Mouse (Mus musculus): ENCODE data around the gene Sox21. TPM values are rescaled to one million over a fixed set of nuclear protein-coding genes. Genes with fewer than 3 reads are reported as not detected.

Gene Sox21
- polyA plus RNA-seq, 1 experiment from 2014 or later, result 0.07 TPM

GRCm38 (mm10) chr14:118235973-118236885, 601 bp downstream of the Sox21 start:
- Histone ChIP-seq H3K27ac (ENCODE audit: low read depth, low read length) (no peak overlapping the region), H3K27me3 (replicated peaks; ENCODE audit: control insufficient read depth, insufficient read depth, low read length) (peaks cover 91% of the 10 kb centered on the region), H3K9me3 (ENCODE audit: control insufficient read depth) (no peaks in the 10 kb centered on the region), H3K4me1 (replicated peaks; ENCODE audit: control insufficient read depth, insufficient read depth, low read length) (peaks cover 9% of the 10 kb centered on the region; the same call in 1 of the 2 replicates), H3K36me3 (ENCODE audit: control insufficient read depth, insufficient read depth) (no peaks in the 10 kb centered on the region), H3K9ac (ENCODE audit: low read depth, low read length) (no peak overlapping the region), H3K4me3 (ENCODE audit: low read depth, low read length) (peak overlapping the region; percentile 55), H3K4me2 (replicated peaks; ENCODE audit: low read depth) (peak overlapping the region; percentile 97)
- TF ChIP-seq CTCF (IDR thresholded peaks at IDR 0.05; ENCODE audit: low read depth), result no peak
- WGBS, result under 1% methylated on average over 70 of the region's 73 CpGs
- peak; percentile 68 for ATAC-seq

- Histone ChIP-seq H3K4me2 (replicated peaks; ENCODE audit: low read depth) (peak overlapping the region; percentile 97), H3K9me3 (ENCODE audit: control insufficient read depth) (no peaks in the 10 kb centered on the region), H3K27me3 (replicated peaks; ENCODE audit: control insufficient read depth, insufficient read depth, low read length) (peaks cover 94% of the 10 kb centered on the region), H3K4me1 (replicated peaks; ENCODE audit: control insufficient read depth, insufficient read depth, low read length) (peaks cover 9% of the 10 kb centered on the region; the same call in 1 of the 2 replicates), H3K9ac (ENCODE audit: low read depth, low read length) (no peak overlapping the region), H3K27ac (ENCODE audit: low read depth, low read length) (no peak overlapping the region), H3K4me3 (ENCODE audit: low read depth, low read length) (peak overlapping the region; percentile 55), H3K36me3 (ENCODE audit: control insufficient read depth, insufficient read depth) (no peaks in the 10 kb centered on the region)
- TF ChIP-seq CTCF (IDR thresholded peaks at IDR 0.05; ENCODE audit: low read depth), result no peak
- under 1% methylated on average over 62 of the region's 62 CpGs for WGBS
- no peak for ATAC-seq
These were observed 1.4 kb downstream of the Sox21 start for GRCm38 (mm10) chr14:118235361-118235972.

GRCm38 (mm10) chr14:118234541-118235210, 2.2 kb downstream of the Sox21 start:
- Histone ChIP-seq H3K4me3 (ENCODE audit: low read depth, low read length) (peak overlapping the region; percentile 55), H3K4me2 (replicated peaks; ENCODE audit: low read depth) (peak overlapping the region; percentile 97), H3K36me3 (ENCODE audit: control insufficient read depth, insufficient read depth) (no peaks in the 10 kb centered on the region), H3K27me3 (replicated peaks; ENCODE audit: control insufficient read depth, insufficient read depth, low read length) (peaks cover 94% of the 10 kb centered on the region), H3K9me3 (ENCODE audit: control insufficient read depth) (no peaks in the 10 kb centered on the region), H3K4me1 (replicated peaks; ENCODE audit: control insufficient read depth, insufficient read depth, low read length) (peaks cover 9% of the 10 kb centered on the region; the same call in 1 of the 2 replicates), H3K27ac (ENCODE audit: low read depth, low read length) (no peak overlapping the region), H3K9ac (ENCODE audit: low read depth, low read length) (no peak overlapping the region)
- WGBS, result 2% methylated on average over 58 of the region's 84 CpGs
- no peak for TF ChIP-seq CTCF (IDR thresholded peaks at IDR 0.05; ENCODE audit: low read depth)
- ATAC-seq, result no peak

GRCm38 (mm10) chr14:118233786-118234540, 2.9 kb downstream of the Sox21 start:
- Histone ChIP-seq H3K9me3 (ENCODE audit: control insufficient read depth) (no peaks in the 10 kb centered on the region), H3K27ac (ENCODE audit: low read depth, low read length) (no peak overlapping the region), H3K4me2 (replicated peaks; ENCODE audit: low read depth) (no peak overlapping the region), H3K27me3 (replicated peaks; ENCODE audit: control insufficient read depth, insufficient read depth, low read length) (peaks cover 94% of the 10 kb centered on the region), H3K9ac (ENCODE audit: low read depth, low read length) (no peak overlapping the region), H3K4me1 (replicated peaks; ENCODE audit: control insufficient read depth, insufficient read depth, low read length) (peaks cover 9% of the 10 kb centered on the region; the same call in 1 of the 2 replicates), H3K36me3 (ENCODE audit: control insufficient read depth, insufficient read depth) (no peaks in the 10 kb centered on the region), H3K4me3 (ENCODE audit: low read depth, low read length) (peak overlapping the region; percentile 55; the same call in 1 of the 2 replicates)
- no peak for TF ChIP-seq CTCF (IDR thresholded peaks at IDR 0.05; ENCODE audit: low read depth)
- no peak for ATAC-seq
- 11% methylated on average over 26 of the region's 26 CpGs for WGBS

- Histone ChIP-seq H3K4me3 (ENCODE audit: low read depth, low read length) (no peak overlapping the region), H3K9me3 (ENCODE audit: control insufficient read depth) (no peaks in the 10 kb centered on the region), H3K27me3 (replicated peaks; ENCODE audit: control insufficient read depth, insufficient read depth, low read length) (peaks cover 95% of the 10 kb centered on the region), H3K36me3 (ENCODE audit: control insufficient read depth, insufficient read depth) (no peaks in the 10 kb centered on the region), H3K4me2 (replicated peaks; ENCODE audit: low read depth) (no peak overlapping the region), H3K9ac (ENCODE audit: low read depth, low read length) (no peak overlapping the region), H3K4me1 (replicated peaks; ENCODE audit: control insufficient read depth, insufficient read depth, low read length) (peaks cover 9% of the 10 kb centered on the region; the same call in 1 of the 2 replicates), H3K27ac (ENCODE audit: low read depth, low read length) (no peak overlapping the region)
- TF ChIP-seq CTCF (IDR thresholded peaks at IDR 0.05; ENCODE audit: low read depth), result no peak
- 7% methylated on average over 8 of the region's 8 CpGs for WGBS
- ATAC-seq, result no peak
These were observed 4.4 kb downstream of the Sox21 start for GRCm38 (mm10) chr14:118232381-118232970.

Measured in intestine, postnatal 0 days (tissue).